ENCODE assay signal across 12 mouse cellular contexts in the genomic region with DNA sequence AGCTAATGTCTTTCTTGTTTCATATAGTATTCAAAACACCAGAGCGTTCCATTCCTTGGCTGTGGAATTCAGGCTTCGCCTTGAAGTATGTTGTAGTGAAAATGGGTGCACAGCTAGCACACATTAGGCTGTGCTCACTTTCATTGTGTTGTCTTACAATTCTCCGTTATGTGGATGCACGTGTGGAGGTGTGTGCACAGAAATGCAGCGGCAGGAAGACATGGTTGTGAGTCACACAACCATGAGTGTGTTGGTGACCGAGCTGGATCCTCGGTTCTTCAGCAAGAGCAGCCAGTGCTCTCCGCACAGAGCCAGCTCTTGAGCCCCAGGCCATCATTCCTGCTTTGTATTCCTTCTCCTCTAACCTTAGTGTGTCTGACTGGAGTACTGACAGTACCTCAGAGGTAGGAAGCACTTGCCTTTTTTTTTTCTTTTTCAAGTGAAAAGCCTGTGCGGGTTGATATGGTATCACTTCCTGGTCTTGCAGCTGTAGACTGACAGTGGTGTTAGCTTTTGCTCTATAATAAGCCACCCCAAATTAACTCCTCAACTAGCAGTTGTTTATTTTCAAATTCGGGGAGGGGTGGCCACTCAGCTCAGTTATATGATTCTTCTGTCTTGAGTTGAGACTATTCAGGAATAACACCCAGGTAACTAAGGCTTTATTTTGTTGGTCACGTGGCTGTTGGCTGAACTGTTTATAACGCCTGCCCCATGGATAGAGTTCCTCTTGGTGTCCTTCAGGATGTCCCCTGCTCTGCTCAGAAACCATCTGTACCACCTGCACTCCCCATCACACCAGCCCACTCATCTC. TPM values are rescaled to one million over a fixed set of nuclear protein-coding genes. Genes with fewer than 3 reads are reported as not detected.
A peak's percentile ranks its signal among the peaks of the same experiment; 100 is the strongest.
DNase-seq lines count a peak whose midpoint lies in the region; ATAC-seq and TF ChIP-seq lines count a peak whose summit lies in the region.
"Had no signal": no experiment of that assay in that cellular context is flagged by ENCODE, and none has a peak within 500 bp of the region (broad histone marks: within the 10 kb centered on the region; RNA-seq: fewer than 3 reads in every experiment).

No protein-coding gene starts in this region.

- no peak overlapping the region for H3K4me2 ChIP-seq in forebrain, embryonic 11.5 days (ENCODE audit: low read depth, low read length, severe bottlenecking)
- H3K4me2 ChIP-seq in forebrain, postnatal 0 days (ENCODE audit: low read depth): no peak overlapping the region
- peak overlapping the region; percentile 27; the same call in 1 of the 2 replicates for H3K4me2 ChIP-seq in liver, embryonic 11.5 days
- H3K4me2 ChIP-seq in stomach, embryonic 16.5 days (ENCODE audit: low read depth, low read length): no peak overlapping the region
- H3K4me2 ChIP-seq: limb, embryonic 12.5 days; neural tube, embryonic 15.5 days had no signal

- no peak overlapping the region for H3K27ac ChIP-seq in forebrain, embryonic 11.5 days (ENCODE audit: low read depth, low read length)
- H3K27ac ChIP-seq in forebrain, postnatal 0 days (ENCODE audit: low read depth, low read length): no peak overlapping the region
- no peak overlapping the region for H3K27ac ChIP-seq in liver, embryonic 11.5 days (ENCODE audit: low read depth, low read length)
- peak overlapping the region; percentile 48 for H3K27ac ChIP-seq in stomach, embryonic 16.5 days (ENCODE audit: low read length)
- H3K27ac ChIP-seq: layer of hippocampus, adult 2 months; limb, embryonic 12.5 days; neural tube, embryonic 15.5 days had no signal

- no peaks in the 10 kb centered on the region for H3K27me3 ChIP-seq in forebrain, embryonic 11.5 days (ENCODE audit: control insufficient read depth, insufficient read depth, low read length)
- no peaks in the 10 kb centered on the region for H3K27me3 ChIP-seq in forebrain, postnatal 0 days (ENCODE audit: insufficient read depth, low read length)
- no peaks in the 10 kb centered on the region for H3K27me3 ChIP-seq in liver, embryonic 11.5 days (replicated peaks; ENCODE audit: control insufficient read depth, insufficient read depth, low read length)
- H3K27me3 ChIP-seq in stomach, embryonic 16.5 days (ENCODE audit: control insufficient read depth, insufficient read depth, low read length): no peaks in the 10 kb centered on the region
- H3K27me3 ChIP-seq: limb, embryonic 12.5 days; neural tube, embryonic 15.5 days had no signal

- no peaks in the 10 kb centered on the region for H3K36me3 ChIP-seq in forebrain, embryonic 11.5 days (ENCODE audit: control insufficient read depth, insufficient read depth, low read length)
- H3K36me3 ChIP-seq in forebrain, postnatal 0 days (ENCODE audit: insufficient read depth): no peaks in the 10 kb centered on the region
- no peaks in the 10 kb centered on the region for H3K36me3 ChIP-seq in liver, embryonic 11.5 days (ENCODE audit: control insufficient read depth, insufficient read depth, low read length)
- H3K36me3 ChIP-seq in stomach, embryonic 16.5 days (ENCODE audit: control insufficient read depth, insufficient read depth, low read length): no peaks in the 10 kb centered on the region
- H3K36me3 ChIP-seq: limb, embryonic 12.5 days; neural tube, embryonic 15.5 days had no signal

- 0 out of 2 replicates have a peak, but pooled peaks have one; percentile 8 for ATAC-seq in forebrain, embryonic 11.5 days (replicated peaks; ENCODE audit: low FRiP score)
- no peak for ATAC-seq in forebrain, postnatal 0 days
- ATAC-seq in liver, embryonic 11.5 days (replicated peaks; ENCODE audit: low FRiP score): 0 out of 2 replicates have a peak, but pooled peaks have one; percentile 44
- ATAC-seq in stomach, embryonic 16.5 days (ENCODE audit: insufficient read depth, low FRiP score): no peak

- no peak for TF ChIP-seq CTCF in forebrain, postnatal 0 days (IDR thresholded peaks at IDR 0.05; ENCODE audit: low read depth)

- no peak overlapping the region for H3K4me3 ChIP-seq in forebrain, embryonic 11.5 days (ENCODE audit: low read depth, low read length)
- no peak overlapping the region for H3K4me3 ChIP-seq in forebrain, postnatal 0 days (ENCODE audit: low read depth, low read length)
- no peak overlapping the region for H3K4me3 ChIP-seq in liver, embryonic 11.5 days (ENCODE audit: low read depth, low read length)
- no peak overlapping the region for H3K4me3 ChIP-seq in stomach, embryonic 16.5 days (replicated peaks; ENCODE audit: low read length)
- H3K4me3 ChIP-seq: layer of hippocampus, adult 2 months; limb, embryonic 12.5 days; neural tube, embryonic 15.5 days had no signal

- no peak overlapping the region for H3K9ac ChIP-seq in forebrain, embryonic 11.5 days (ENCODE audit: low read length)
- H3K9ac ChIP-seq in forebrain, postnatal 0 days: no peak overlapping the region
- H3K9ac ChIP-seq in liver, embryonic 11.5 days (ENCODE audit: low read depth, low read length): peak overlapping the region; percentile 20; the same call in 1 of the 2 replicates
- no peak overlapping the region for H3K9ac ChIP-seq in stomach, embryonic 16.5 days (ENCODE audit: low read length)
- H3K9ac ChIP-seq: limb, embryonic 12.5 days; neural tube, embryonic 15.5 days had no signal

- H3K9me3 ChIP-seq in forebrain, embryonic 11.5 days (ENCODE audit: control insufficient read depth, low read length): no peaks in the 10 kb centered on the region
- H3K9me3 ChIP-seq in forebrain, postnatal 0 days (ENCODE audit: low read length): no peaks in the 10 kb centered on the region
- no peaks in the 10 kb centered on the region for H3K9me3 ChIP-seq in liver, embryonic 11.5 days (ENCODE audit: control insufficient read depth, low read length)
- H3K9me3 ChIP-seq in stomach, embryonic 16.5 days (replicated peaks; ENCODE audit: control insufficient read depth, low read length): no peaks in the 10 kb centered on the region
- H3K9me3 ChIP-seq: limb, embryonic 12.5 days; neural tube, embryonic 15.5 days had no signal

- H3K4me1 ChIP-seq in forebrain, embryonic 11.5 days (replicated peaks; ENCODE audit: control insufficient read depth, insufficient read depth, low read length): peaks cover 5% of the 10 kb centered on the region; the same call in 1 of the 2 replicates
- H3K4me1 ChIP-seq in forebrain, postnatal 0 days (ENCODE audit: insufficient read depth): no peaks in the 10 kb centered on the region
- peaks cover 35% of the 10 kb centered on the region for H3K4me1 ChIP-seq in liver, embryonic 11.5 days (replicated peaks; ENCODE audit: control insufficient read depth, insufficient read depth, low read length)
- peaks cover 13% of the 10 kb centered on the region for H3K4me1 ChIP-seq in stomach, embryonic 16.5 days (ENCODE audit: control insufficient read depth, insufficient read depth, low read length)

- no peak for DNase-seq in forebrain, embryonic 11.5 days (ENCODE audit: low spot score)
- DNase-seq in forebrain, postnatal 0 days: no peak
- DNase-seq in thymus, postnatal 0 days (ENCODE audit: low spot score): peak; percentile 21
- no peak for DNase-seq in thymus, postnatal 14 days
- DNase-seq in liver, embryonic 11.5 days (ENCODE audit: low spot score): no peak
- no peak for DNase-seq in c-Kit-positive CD71-positive TER-119-positive erythroid progenitor cells, embryonic 14.5 days (ENCODE audit: low spot score)
- DNase-seq in frontal cortex, postnatal 25 days (ENCODE audit: low spot score in 2 of 2): no peak
- DNase-seq: lung, postnatal 4 days had no signal

- 82% methylated on average over 12 of the region's 12 CpGs for WGBS in forebrain, embryonic 11.5 days
- 77% methylated on average over 12 of the region's 12 CpGs for WGBS in forebrain, postnatal 0 days
- WGBS in liver, embryonic 11.5 days: 70% methylated on average over 12 of the region's 12 CpGs
- WGBS in stomach, embryonic 16.5 days: 78% methylated on average over 12 of the region's 12 CpGs

RNA-seq across cellular contexts. Expression of gene Gng12, which starts 48.2 kb away (rescaled TPM):
- polyA plus RNA-seq in forebrain, embryonic 11.5 days (2014; fragmentation: Nextera tagmentation; extraction: Ambion mirVana): 43.5 and 46.2 TPM in 2 replicates
- 23.5 and 27.8 TPM in 2 replicates for total RNA-seq in forebrain, postnatal 0 days (2014; rRNA removed)
- 40.5 and 52.0 TPM in 2 replicates for polyA plus RNA-seq in forebrain, postnatal 0 days (2015; fragmentation: Nextera tagmentation; extraction: Ambion mirVana)
- 34.5 and 39.6 TPM in 2 replicates for polyA plus RNA-seq in thymus, postnatal 0 days (2015; fragmentation: Nextera tagmentation; extraction: Ambion mirVana)
- 51.5 and 59.6 TPM in 2 replicates for polyA plus RNA-seq in liver, embryonic 11.5 days (2014; fragmentation: Nextera tagmentation; extraction: Ambion mirVana)
- 132 and 149 TPM in 2 replicates for polyA plus RNA-seq in stomach, embryonic 16.5 days (2015; fragmentation: Nextera tagmentation; extraction: Ambion mirVana)

Comparison
In these comparisons a context has a peak if more than half of its experiments do, and no peak if none do; other contexts are left out.
1. ATAC-seq: peak in forebrain, embryonic 11.5 days (single experiment) and liver, embryonic 11.5 days (single experiment); none in forebrain, postnatal 0 days (single experiment) and stomach, embryonic 16.5 days (single experiment).